Mouse (Mus musculus) MEL (cell line): ENCODE data around the gene Fbxl15.

ENCODE experiments used
- CTCF ChIP-seq, 3 experiments: IDR thresholded peaks in 2 of 3; conservative IDR thresholded peaks in 1 of 3; 2 replicates each; pipeline ENCODE4 v1.5.1; 2011 to 2012; ENCODE audit warnings: low read length in 3 of 3, low read depth in 2 of 3, mild to moderate bottlenecking in 2 of 3, improper control_type of control experiment in 1 of 3, inconsistent platforms in 1 of 3, mixed read lengths in 1 of 3, moderate library complexity in 1 of 3; ENCODE audit not compliant: control insufficient read depth in 1 of 3, insufficient read depth in 1 of 3, poor library complexity in 1 of 3, severe bottlenecking in 1 of 3
- POLR2A ChIP-seq, 2 experiments: IDR thresholded peaks; 2 replicates each; pipeline ENCODE4 v1.6.1; 2011 to 2012; ENCODE audit warnings: low read length in 2 of 2, mild to moderate bottlenecking in 2 of 2, control low read depth in 1 of 2, improper control_type of control experiment in 1 of 2, low read depth in 1 of 2, moderate library complexity in 1 of 2; ENCODE audit not compliant: control insufficient read depth in 1 of 2, insufficient read depth in 1 of 2, poor library complexity in 1 of 2
- ZMIZ1 ChIP-seq: IDR thresholded peaks from 2 replicates; pipeline ENCODE4 v1.6.1; 2012; ENCODE audit warnings: low read depth, mild to moderate bottlenecking, inconsistent platforms, low read length, improper control_type of control experiment, moderate library complexity

- no peak for TF ChIP-seq CTCF (IDR thresholded peaks at IDR 0.05 in 2 of 3, conservative IDR thresholded peaks at IDR 0.05 in 1 of 3; ENCODE audit: control insufficient read depth in 1 of 3, insufficient read depth in 1 of 3, low read depth in 2 of 3, low read length in 3 of 3, poor library complexity in 1 of 3, severe bottlenecking in 1 of 3)
- TF ChIP-seq ZMIZ1: no peak
- TF ChIP-seq POLR2A (IDR thresholded peaks at IDR 0.05; ENCODE audit: control insufficient read depth in 1 of 2, insufficient read depth in 1 of 2, low read depth in 1 of 2, low read length in 2 of 2, poor library complexity in 1 of 2): no peak
Observed at GRCm38 (mm10) chr19:46375489-46375888, 47.5 kb downstream of the Fbxl15 start.
